Mouse (Mus musculus): ENCODE results near the gene Dpp6. TPM values are rescaled to one million over a fixed set of nuclear protein-coding genes. Genes with fewer than 3 reads are reported as not detected.

The Dpp6 gene
- polyA plus RNA-seq, 1 experiment = 95.2 TPM

GRCm38 (mm10) chr5:26903786-26904185 lies 86.8 kb downstream of the Dpp6 start:
- no peaks in the 10 kb centered on the region for H3K4me1 ChIP-seq (ENCODE audit: control insufficient read depth, insufficient read depth, low read length)
- no peak overlapping the region for H3K27ac ChIP-seq (ENCODE audit: insufficient read depth, low read length)
- TF ChIP-seq POLR2A (IDR thresholded peaks at IDR 0.05; ENCODE audit: extremely low read depth, insufficient read depth, low read length) = no peak
- TF ChIP-seq CTCF (IDR thresholded peaks at IDR 0.05; ENCODE audit: extremely low read depth, insufficient read depth, low read length) = peak; percentile 69
- no peak overlapping the region; the same call in 1 of the 2 replicates for H3K4me3 ChIP-seq (ENCODE audit: insufficient read depth, low read length)

GRCm38 (mm10) chr5:26904324-26905041 lies 87.5 kb downstream of the Dpp6 start:
- TF ChIP-seq CTCF (IDR thresholded peaks at IDR 0.05; ENCODE audit: extremely low read depth, insufficient read depth, low read length) (no peak), POLR2A (IDR thresholded peaks at IDR 0.05; ENCODE audit: extremely low read depth, insufficient read depth, low read length) (no peak)
- Histone ChIP-seq H3K4me3 (ENCODE audit: insufficient read depth, low read length) (peak overlapping the region; percentile 58), H3K27ac (ENCODE audit: insufficient read depth, low read length) (no peak overlapping the region), H3K4me1 (ENCODE audit: control insufficient read depth, insufficient read depth, low read length) (no peaks in the 10 kb centered on the region)

GRCm38 (mm10) chr5:26907151-26907550 lies 90.1 kb downstream of the Dpp6 start:
- no peak overlapping the region for H3K27ac ChIP-seq (ENCODE audit: insufficient read depth, low read length)
- H3K4me1 ChIP-seq (ENCODE audit: control insufficient read depth, insufficient read depth, low read length) = no peaks in the 10 kb centered on the region
- H3K4me3 ChIP-seq (ENCODE audit: insufficient read depth, low read length) = no peak overlapping the region
- TF ChIP-seq POLR2A (IDR thresholded peaks at IDR 0.05; ENCODE audit: extremely low read depth, insufficient read depth, low read length) = no peak

- TF ChIP-seq POLR2A (IDR thresholded peaks at IDR 0.05; ENCODE audit: extremely low read depth, insufficient read depth, low read length) = no peak
- no peak for TF ChIP-seq CTCF (IDR thresholded peaks at IDR 0.05; ENCODE audit: extremely low read depth, insufficient read depth, low read length)
- no peaks in the 10 kb centered on the region for H3K4me1 ChIP-seq (ENCODE audit: control insufficient read depth, insufficient read depth, low read length)
- H3K27ac ChIP-seq (ENCODE audit: insufficient read depth, low read length) = no peak overlapping the region
- H3K4me3 ChIP-seq (ENCODE audit: insufficient read depth, low read length) = no peak overlapping the region
These were observed 91.6 kb downstream of the Dpp6 start for GRCm38 (mm10) chr5:26908612-26909011.

GRCm38 (mm10) chr5:26910353-26910752 lies 93.3 kb downstream of the Dpp6 start:
- Histone ChIP-seq H3K4me1 (ENCODE audit: control insufficient read depth, insufficient read depth, low read length) (no peaks in the 10 kb centered on the region), H3K4me3 (ENCODE audit: insufficient read depth, low read length) (no peak overlapping the region), H3K27ac (ENCODE audit: insufficient read depth, low read length) (no peak overlapping the region)
- TF ChIP-seq CTCF (IDR thresholded peaks at IDR 0.05; ENCODE audit: extremely low read depth, insufficient read depth, low read length) (no peak), POLR2A (IDR thresholded peaks at IDR 0.05; ENCODE audit: extremely low read depth, insufficient read depth, low read length) (no peak)

GRCm38 (mm10) chr5:26911965-26912364 lies 95.0 kb downstream of the Dpp6 start:
- Histone ChIP-seq H3K4me1 (ENCODE audit: control insufficient read depth, insufficient read depth, low read length) (no peaks in the 10 kb centered on the region), H3K27ac (ENCODE audit: insufficient read depth, low read length) (no peak overlapping the region), H3K4me3 (ENCODE audit: insufficient read depth, low read length) (no peak overlapping the region)
- TF ChIP-seq CTCF (IDR thresholded peaks at IDR 0.05; ENCODE audit: extremely low read depth, insufficient read depth, low read length) = no peak
- no peak for TF ChIP-seq POLR2A (IDR thresholded peaks at IDR 0.05; ENCODE audit: extremely low read depth, insufficient read depth, low read length)

GRCm38 (mm10) chr5:26918763-26919162 lies 101.8 kb downstream of the Dpp6 start:
- no peak for TF ChIP-seq POLR2A (IDR thresholded peaks at IDR 0.05; ENCODE audit: extremely low read depth, insufficient read depth, low read length)
- no peak overlapping the region for H3K4me3 ChIP-seq (ENCODE audit: insufficient read depth, low read length)
- H3K4me1 ChIP-seq (ENCODE audit: control insufficient read depth, insufficient read depth, low read length) = no peaks in the 10 kb centered on the region
- H3K27ac ChIP-seq (ENCODE audit: insufficient read depth, low read length) = no peak overlapping the region

GRCm38 (mm10) chr5:26924552-26924951 lies 107.5 kb downstream of the Dpp6 start:
- no peak for TF ChIP-seq CTCF (IDR thresholded peaks at IDR 0.05; ENCODE audit: extremely low read depth, insufficient read depth, low read length)
- no peak for TF ChIP-seq POLR2A (IDR thresholded peaks at IDR 0.05; ENCODE audit: extremely low read depth, insufficient read depth, low read length)
- Histone ChIP-seq H3K27ac (ENCODE audit: insufficient read depth, low read length) (no peak overlapping the region), H3K4me1 (ENCODE audit: control insufficient read depth, insufficient read depth, low read length) (no peaks in the 10 kb centered on the region), H3K4me3 (ENCODE audit: insufficient read depth, low read length) (no peak overlapping the region)

GRCm38 (mm10) chr5:26932413-26933122 lies 115.6 kb downstream of the Dpp6 start:
- H3K27ac ChIP-seq (ENCODE audit: insufficient read depth, low read length) = no peak overlapping the region
- no peak overlapping the region for H3K4me3 ChIP-seq (ENCODE audit: insufficient read depth, low read length)
- no peaks in the 10 kb centered on the region for H3K4me1 ChIP-seq (ENCODE audit: control insufficient read depth, insufficient read depth, low read length)
- TF ChIP-seq POLR2A (IDR thresholded peaks at IDR 0.05; ENCODE audit: extremely low read depth, insufficient read depth, low read length) (no peak), CTCF (IDR thresholded peaks at IDR 0.05; ENCODE audit: extremely low read depth, insufficient read depth, low read length) (no peak)

GRCm38 (mm10) chr5:26934911-26935310 lies 117.9 kb downstream of the Dpp6 start:
- Histone ChIP-seq H3K27ac (ENCODE audit: insufficient read depth, low read length) (no peak overlapping the region), H3K4me3 (ENCODE audit: insufficient read depth, low read length) (no peak overlapping the region), H3K4me1 (ENCODE audit: control insufficient read depth, insufficient read depth, low read length) (no peaks in the 10 kb centered on the region)
- TF ChIP-seq CTCF (IDR thresholded peaks at IDR 0.05; ENCODE audit: extremely low read depth, insufficient read depth, low read length) (no peak), POLR2A (IDR thresholded peaks at IDR 0.05; ENCODE audit: extremely low read depth, insufficient read depth, low read length) (no peak)

Data from cortical plate, adult 2 months (tissue).